Mouse (Mus musculus): ENCODE data around the gene Sart1.
A peak's percentile ranks its signal among the peaks of the same experiment; 100 is the strongest.
"Not testable (repeated sequence)": the region's sequence is repeated elsewhere in the genome, so short reads cannot be mapped to it uniquely, and the experiment has no call there.

The Sart1 gene

DNA sequence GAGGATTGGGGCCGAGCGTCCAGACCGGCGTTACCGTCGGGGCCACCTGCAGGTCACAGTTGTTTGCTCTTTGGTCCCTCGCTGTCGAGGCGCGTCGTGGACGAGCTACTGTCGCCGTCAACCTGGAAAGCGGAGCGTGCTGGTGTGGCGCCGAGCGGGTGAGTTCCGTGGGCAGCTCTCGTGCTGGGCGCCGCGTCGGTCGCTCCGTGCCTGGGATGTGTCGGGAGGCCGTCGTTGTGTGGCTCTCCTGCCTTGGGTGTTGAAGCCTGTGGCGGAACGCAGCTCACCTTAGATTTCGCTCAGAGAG is 21.5 kb downstream of the Sart1 start, which contains the start of gene Banf1:
Gene Banf1, minus strand, starts transcription at position 116 of the 307 bp plus-strand sequence.
- no peak for DNase-seq

DNA sequence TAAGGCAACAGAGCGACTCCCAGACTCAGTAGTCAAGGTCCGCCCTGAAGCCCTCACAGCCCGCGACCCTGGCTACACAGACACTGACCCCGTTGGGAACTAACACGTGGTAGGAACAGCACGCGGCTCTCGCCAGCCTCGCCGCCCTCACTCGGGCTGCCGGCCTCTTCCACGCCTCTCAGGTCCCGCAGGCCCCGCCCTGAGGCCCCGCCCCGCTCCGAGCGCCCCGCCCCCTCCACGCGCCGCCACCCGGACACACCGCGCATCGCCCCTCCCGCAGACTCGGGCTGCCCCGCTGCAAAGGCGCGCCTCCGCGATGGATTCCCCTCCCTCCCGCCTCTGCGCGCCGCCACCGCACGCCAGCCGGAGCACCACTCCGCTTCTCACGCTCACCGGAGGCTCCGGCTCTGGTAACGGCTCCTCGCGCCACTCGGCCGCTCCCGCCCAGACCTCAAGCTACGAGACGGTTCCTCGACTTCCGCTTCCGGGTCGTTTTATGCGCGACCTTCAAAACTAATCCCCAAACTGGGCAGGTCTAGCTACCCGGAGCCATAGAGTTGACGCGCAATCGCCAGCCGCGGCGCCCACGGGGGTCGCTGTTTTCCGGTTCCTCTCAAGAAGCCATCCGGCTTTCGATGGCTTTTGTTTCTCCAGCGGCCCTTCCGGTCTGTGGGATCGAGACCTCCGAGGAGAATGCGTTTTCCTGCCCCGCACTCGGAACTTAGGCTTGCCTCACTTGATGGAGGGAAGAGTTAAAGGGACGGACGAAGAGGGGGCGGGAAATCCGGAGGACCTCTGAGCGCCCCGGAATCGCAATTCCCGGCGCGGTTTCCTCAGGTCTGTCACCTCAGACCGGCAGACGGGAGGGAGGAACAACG is 22.1 kb downstream of the Sart1 start, which contains the start of gene Eif1ad:
Gene Eif1ad, plus strand, starts transcription at position 567 of the 878 bp plus-strand sequence.
- DNase-seq, result peak; percentile 96 to 97

- peak in 1 of 2 experiments; percentile 47 for DNase-seq
These were observed 22.8 kb downstream of the Sart1 start for GRCm38 (mm10) chr19:5365751-5366150.

DNA sequence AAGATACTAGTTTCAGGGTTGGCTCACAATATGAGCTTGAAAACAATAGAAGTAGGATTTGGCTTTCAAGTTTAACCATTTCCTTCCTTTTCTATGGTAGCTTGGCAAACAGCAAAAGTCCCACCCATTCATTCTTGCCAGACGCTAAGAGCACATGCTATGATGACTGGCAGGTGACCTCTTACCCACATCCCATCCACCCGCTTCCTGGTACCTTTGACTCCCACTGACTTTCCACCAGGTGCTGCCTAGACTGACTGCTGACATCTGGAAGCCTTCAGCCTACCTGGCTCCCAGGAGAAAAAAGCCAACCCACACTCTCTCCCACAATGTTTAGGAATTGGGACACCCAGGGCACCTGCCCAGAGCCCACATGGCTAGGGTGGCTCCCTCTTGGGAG is 24.4 kb downstream of the Sart1 start:
- no peak for DNase-seq

DNA sequence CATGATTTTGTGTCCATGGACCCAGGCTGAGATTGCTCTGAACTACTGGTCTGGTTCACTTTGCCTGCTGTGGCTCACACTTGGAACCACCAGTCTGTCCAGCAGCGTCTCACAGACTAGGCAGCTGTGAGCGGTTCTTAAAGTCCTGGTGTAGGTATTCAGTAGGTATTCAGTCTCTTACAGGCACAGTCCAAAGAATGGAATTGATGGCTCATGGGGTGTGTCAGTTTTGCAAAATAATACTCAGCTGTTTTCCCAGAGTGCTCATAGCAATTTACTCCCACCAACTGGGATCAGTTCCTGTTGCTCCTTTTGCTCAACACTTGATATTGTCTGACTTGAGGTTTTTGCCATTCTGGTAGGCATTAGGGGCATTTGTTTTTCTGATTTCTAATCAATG is 26.3 kb downstream of the Sart1 start:
- no peak for DNase-seq

DNA sequence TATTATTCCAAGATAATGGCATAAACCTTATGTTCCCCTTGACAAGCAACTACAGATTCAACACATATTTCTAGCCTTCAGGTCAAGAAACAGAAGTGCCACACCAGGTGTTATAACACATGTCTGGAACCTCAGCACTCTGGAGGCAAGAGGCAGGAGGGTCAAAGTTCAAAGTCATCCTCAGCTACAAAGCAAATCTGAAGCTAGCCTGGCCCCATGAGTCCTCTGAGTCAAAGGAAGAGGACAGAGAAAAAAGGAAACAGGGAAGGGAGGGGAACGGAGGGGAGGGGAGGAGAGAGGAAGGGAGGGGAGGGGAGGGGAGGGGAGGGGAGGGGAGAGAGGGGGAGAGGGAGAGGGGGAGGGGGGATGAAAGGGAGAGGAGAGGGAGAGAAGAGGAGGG is 32.4 kb downstream of the Sart1 start:
- DNase-seq, result no peak

GRCm38 (mm10) chr19:5353609-5354008 is 34.9 kb downstream of the Sart1 start:
- DNase-seq, result no peak

DNA sequence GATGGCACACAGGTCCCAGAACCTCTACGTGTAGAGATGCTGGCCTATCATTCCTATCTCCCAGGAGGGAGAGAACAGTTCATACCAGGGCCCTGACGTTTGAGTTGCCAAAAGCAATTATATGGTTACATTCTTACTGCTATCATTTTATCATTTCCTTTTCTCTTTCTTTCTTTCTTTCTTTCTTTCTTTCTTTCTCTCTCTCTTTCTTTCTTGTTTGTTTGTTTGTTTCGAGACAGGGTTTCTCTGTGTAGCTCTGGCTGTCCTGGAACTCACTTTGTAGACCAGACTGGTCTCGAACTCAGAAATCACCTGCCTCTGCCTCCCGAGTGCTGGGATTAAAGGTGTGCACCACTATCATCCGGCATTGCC is 39.0 kb downstream of the Sart1 start, which contains the start of gene Cst6:
Gene Cst6, minus strand, starts transcription at position 73 of the 372 bp plus-strand sequence.
- DNase-seq, result not testable (repeated sequence)

GRCm38 (mm10) chr19:5348526-5349501 is 39.7 kb downstream of the Sart1 start:
- DNase-seq, result peak; percentile 59 to 61

GRCm38 (mm10) chr19:5348064-5348463 is 40.4 kb downstream of the Sart1 start:
- DNase-seq, result no peak

GRCm38 (mm10) chr19:5345297-5346131 is 43.0 kb downstream of the Sart1 start:
- DNase-seq, result no peak

DNA sequence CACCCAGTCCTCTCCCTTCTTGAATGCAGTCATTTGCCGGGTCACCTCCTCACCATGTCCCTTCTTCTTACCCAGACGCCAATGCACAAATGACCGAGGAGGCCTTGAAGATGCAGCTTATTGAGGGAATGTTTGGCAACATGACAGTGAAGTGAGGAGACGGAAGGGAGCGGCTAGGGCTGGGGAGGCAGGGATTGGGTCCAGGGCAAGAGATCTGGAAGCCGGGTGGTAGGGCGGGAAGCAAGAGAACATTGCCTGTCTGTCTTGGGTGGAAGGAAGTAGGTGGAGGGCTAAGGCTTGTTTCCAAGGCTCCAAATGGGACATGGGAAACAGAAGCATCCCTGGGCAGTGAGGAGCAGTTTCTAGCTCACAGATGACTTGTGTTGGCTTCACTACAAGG is 47.1 kb downstream of the Sart1 start:
- no peak for DNase-seq

DNA sequence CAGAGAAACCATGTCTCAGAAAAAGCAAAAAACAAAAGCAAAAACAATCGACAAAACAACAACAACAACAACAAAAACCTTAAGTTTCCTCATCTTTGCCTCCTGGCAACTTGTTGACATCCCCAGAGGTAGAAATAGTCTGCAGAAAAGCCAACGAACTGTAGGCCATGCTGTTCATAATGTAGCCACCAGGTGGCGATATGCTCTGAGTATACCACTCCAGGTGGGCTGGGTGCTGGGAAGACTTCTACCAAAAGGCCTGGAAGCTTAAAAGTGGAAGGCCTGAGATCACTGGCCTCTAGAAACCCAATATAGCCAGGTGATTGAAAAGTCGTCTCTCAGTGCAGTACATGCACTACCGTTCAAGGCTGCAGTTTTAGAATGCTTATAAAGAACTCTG is 50.5 kb downstream of the Sart1 start:
- DNase-seq, result peak; percentile 81 to 88

DNA sequence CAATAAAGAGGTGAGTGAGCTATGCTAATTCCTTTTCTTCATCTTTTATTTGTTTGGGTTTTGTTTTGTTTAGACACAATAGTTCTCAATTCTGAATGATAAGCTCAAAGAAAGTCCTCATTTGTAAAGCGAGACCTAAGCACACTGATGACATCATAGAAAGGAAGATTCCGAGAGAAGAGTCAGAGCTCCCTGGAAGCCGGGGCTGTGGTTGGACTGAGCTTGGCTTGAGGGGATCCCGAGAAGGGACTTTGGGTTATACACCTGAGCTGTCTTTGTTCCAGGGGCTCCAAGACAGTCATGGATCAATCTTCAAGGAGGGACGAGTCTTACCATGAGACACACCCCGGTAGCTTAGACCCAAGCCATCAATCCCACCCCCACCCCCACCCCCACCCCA is 53.1 kb downstream of the Sart1 start, which contains the start of gene Catsper1:
Gene Catsper1, plus strand, starts transcription at position 301 of the 400 bp plus-strand sequence.
- DNase-seq, result no peak

GRCm38 (mm10) chr19:5334741-5335140 is 53.8 kb downstream of the Sart1 start:
- DNase-seq, result no peak

DNA sequence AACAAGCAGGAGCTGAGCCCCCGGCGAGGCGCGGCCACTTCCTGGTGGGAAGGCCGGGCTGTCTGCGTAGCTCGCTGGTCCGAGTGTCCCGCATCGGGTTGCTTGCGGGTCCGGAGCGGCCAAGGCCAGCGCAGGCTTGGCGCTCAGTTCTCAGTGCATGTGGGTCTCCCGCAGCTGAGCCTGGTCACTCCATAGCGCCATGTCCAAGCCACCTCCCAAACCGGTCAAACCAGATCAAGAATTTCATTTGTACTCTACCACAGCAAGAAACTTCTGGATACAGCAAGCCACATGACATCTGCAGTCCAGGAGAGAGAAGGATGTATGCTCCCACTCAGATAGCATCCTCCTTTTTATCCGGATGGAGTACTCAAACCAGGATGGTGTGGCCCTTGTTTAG is 60.5 kb downstream of the Sart1 start:
- DNase-seq, result no peak

Measured in cerebellum, postnatal 14 days (tissue).